In genomic region chr4:138998611-138999010, GRCm38 (mm10) we compare ENCODE assay signal across 35 mouse cellular contexts. TPM values are rescaled to one million over a fixed set of nuclear protein-coding genes. Genes with fewer than 3 reads are reported as not detected.
A peak's percentile ranks its signal among the peaks of the same experiment; 100 is the strongest.
DNase-seq lines count a peak whose midpoint lies in the region; ATAC-seq and TF ChIP-seq lines count a peak whose summit lies in the region.
"Had no signal": no experiment of that assay in that cellular context is flagged by ENCODE, and none has a peak within 500 bp of the region (broad histone marks: within the 10 kb centered on the region; RNA-seq: fewer than 3 reads in every experiment).

No protein-coding gene starts in this region.

- no peak overlapping the region for H3K9ac ChIP-seq in stomach, postnatal 0 days (ENCODE audit: low read length)
- H3K9ac ChIP-seq: forebrain, postnatal 0 days; heart, embryonic 13.5 days; limb, embryonic 13.5 days; liver, embryonic 13.5 days; lung, embryonic 14.5 days; midbrain, embryonic 13.5 days had no signal

- no peak for TF ChIP-seq EP300 in stomach, postnatal 0 days (optimal IDR thresholded peaks at IDR 0.05)

- H3K4me2 ChIP-seq in stomach, postnatal 0 days (replicated peaks; ENCODE audit: low read depth) = no peak overlapping the region
- H3K4me2 ChIP-seq: heart, embryonic 13.5 days; limb, embryonic 13.5 days; liver, embryonic 13.5 days; lung, embryonic 14.5 days; midbrain, embryonic 13.5 days had no signal

- H3K36me3 ChIP-seq in stomach, postnatal 0 days (ENCODE audit: control insufficient read depth, insufficient read depth, low read length) = no peaks in the 10 kb centered on the region
- H3K36me3 ChIP-seq: embryonic facial prominence, embryonic 10.5 days; limb, embryonic 13.5 days; midbrain, embryonic 13.5 days had no signal

- no peak for DNase-seq in frontal cortex, postnatal 10 days (ENCODE audit: low spot score in 2 of 2)
- peak; percentile 58 to 61 for DNase-seq in right cerebral cortex, adult 2 months (ENCODE audit: low spot score in 2 of 2)
- DNase-seq in right cerebral cortex, postnatal 14 days = no peak
- peak; percentile 23 to 77 for DNase-seq in left cerebral cortex, adult 8-10 months (ENCODE audit: low spot score in 2 of 2)
- DNase-seq in stomach, postnatal 0 days (ENCODE audit: low spot score) = peak; percentile 60
- no peak for DNase-seq in cerebellum, adult 18-20 months
- no peak for DNase-seq in cerebellum, postnatal 14 days
- DNase-seq: adrenal gland, postnatal 14 days; cerebellum, adult 9-10 months; forebrain, postnatal 0 days; gastrocnemius, postnatal 14 days; heart, adult 2 months; heart, postnatal 14 days; kidney, adult 8-10 months; kidney, postnatal 14 days; liver, embryonic 13.5 days; lung, embryonic 14.5 days; lung, postnatal 36 days; thymus, postnatal 36 days had no signal

- no peak overlapping the region for H3K27ac ChIP-seq in stomach, postnatal 0 days (replicated peaks)
- H3K27ac ChIP-seq: embryonic facial prominence, embryonic 10.5 days; heart, adult 2 months; heart, embryonic 13.5 days; hindbrain, postnatal 0 days; layer of hippocampus, adult 2 months; limb, embryonic 13.5 days; liver, embryonic 13.5 days; midbrain, embryonic 13.5 days had no signal

- no peak overlapping the region for H3K4me3 ChIP-seq in stomach, postnatal 0 days (ENCODE audit: low read depth, low read length)
- H3K4me3 ChIP-seq: embryonic facial prominence, embryonic 10.5 days; heart, adult 2 months; heart, embryonic 13.5 days; layer of hippocampus, adult 2 months; limb, embryonic 13.5 days; liver, embryonic 13.5 days; megakaryocyte, embryonic 14.5 days; midbrain, embryonic 13.5 days had no signal

- no peaks in the 10 kb centered on the region for H3K4me1 ChIP-seq in stomach, postnatal 0 days (replicated peaks; ENCODE audit: control insufficient read depth, insufficient read depth)
- H3K4me1 ChIP-seq: limb, embryonic 13.5 days; midbrain, embryonic 13.5 days had no signal

- H3K27me3 ChIP-seq in stomach, postnatal 0 days (ENCODE audit: control insufficient read depth, insufficient read depth, low read length) = no peaks in the 10 kb centered on the region
- H3K27me3 ChIP-seq: heart, embryonic 13.5 days; limb, embryonic 13.5 days; liver, embryonic 13.5 days; midbrain, embryonic 13.5 days had no signal

- 65% methylated on average over 11 of the region's 11 CpGs for WGBS in stomach, postnatal 0 days

- no peak for TF ChIP-seq CTCF in stomach, postnatal 0 days (IDR thresholded peaks at IDR 0.05; ENCODE audit: low read depth)

- peak; percentile 70; the same call in 1 of the 2 replicates for ATAC-seq in frontal cortex, adult (ENCODE audit: low TSS enrichment)
- peak; percentile 61; the same call in 1 of the 2 replicates for ATAC-seq in stomach, postnatal 0 days (ENCODE audit: low FRiP score, low TSS enrichment)
- ATAC-seq: activated CD4-positive, CD25-positive, alpha-beta regulatory T cell, adult 4 months; forebrain, postnatal 0 days; hindbrain, postnatal 0 days; midbrain, embryonic 13.5 days had no signal

- no peaks in the 10 kb centered on the region for H3K9me3 ChIP-seq in stomach, postnatal 0 days (ENCODE audit: control insufficient read depth, low read length)
- H3K9me3 ChIP-seq: embryonic facial prominence, embryonic 10.5 days; heart, embryonic 13.5 days; limb, embryonic 13.5 days; liver, embryonic 13.5 days; midbrain, embryonic 13.5 days had no signal

RNA-seq across cellular contexts. Expression of gene Tmco4, which starts 25.9 kb away (rescaled TPM):
- total RNA-seq in left cerebral cortex, adult 8-10 months (2022) = 1 to 10 TPM; 2.3 to 3.6 (median 3.5) TPM
- 10.3 and 10.8 TPM in 2 replicates for polyA plus RNA-seq in stomach, postnatal 0 days (2015; fragmentation: Nextera tagmentation; extraction: Ambion mirVana)

RNA-seq across cellular contexts. Expression of gene Rnf186, which starts 31.7 kb away (rescaled TPM):
- not detected for total RNA-seq in left cerebral cortex, adult 8-10 months (2022)
- polyA plus RNA-seq in stomach, postnatal 0 days (2015; fragmentation: Nextera tagmentation; extraction: Ambion mirVana) = 17.6 and 24.8 TPM in 2 replicates
- total RNA-seq: adrenal gland, postnatal 14 days; forebrain, postnatal 0 days; gastrocnemius, postnatal 14 days; heart, adult 2 months; hindbrain, postnatal 0 days; layer of hippocampus, adult 2 months; layer of hippocampus, postnatal 25 days; monocyte, adult 5-6 weeks; neutrophil, adult 5-6 weeks had no signal
- polyA plus RNA-seq: activated CD4-positive, CD25-positive, alpha-beta regulatory T cell, adult 4 months; brain, embryonic 14.5 days; cortical plate, adult 2 months; embryonic facial prominence, embryonic 10.5 days; forebrain, embryonic 11.5 days; forebrain, postnatal 0 days; heart, embryonic 13.5 days; hindbrain, embryonic 11.5 days; hindbrain, postnatal 0 days had no signal

Comparison
In these comparisons a context has a peak if more than half of its experiments do, and no peak if none do; other contexts are left out.
1. DNase-seq: peak in right cerebral cortex, adult 2 months (2 of 2), left cerebral cortex, adult 8-10 months (2 of 2) and stomach, postnatal 0 days (single experiment); none in frontal cortex, postnatal 10 days (0 of 2), right cerebral cortex, postnatal 14 days (single experiment), cerebellum, adult 18-20 months (0 of 2) and cerebellum, postnatal 14 days (0 of 2).